Mouse (Mus musculus) olfactory bulb, adult 2 months (tissue): ENCODE measurements at regions not wholly inside any gene's neighbourhood (a gene's known extent, or its start where the extent isn't known, plus 50 kb on each side); places are given as distances from the start of the nearest gene placed in this dataset.

Source experiments
- H3K27ac ChIP-seq: fragments of 200-500 bp; 2 replicates; pipeline ENCODE4 v1.5.1; 2012; ENCODE audit warnings: low read depth, low read length; ENCODE audit not compliant: insufficient read depth
- H3K4me1 ChIP-seq: fragments of 200-500 bp; 2 replicates; pipeline ENCODE4 v1.6.1; 2012; ENCODE audit warnings: low read length; ENCODE audit not compliant: control insufficient read depth, insufficient read depth
- H3K4me3 ChIP-seq: fragments of 200-500 bp; 2 replicates; pipeline ENCODE4 v1.5.1; 2012; ENCODE audit warnings: mild to moderate bottlenecking, low read depth, low read length, moderate library complexity; ENCODE audit not compliant: insufficient read depth
- CTCF ChIP-seq: fragments of 200-500 bp; IDR thresholded peaks from 2 replicates; pipeline ENCODE4 v1.5.1; 2012; ENCODE audit warnings: low read depth, mild to moderate bottlenecking, low read length, moderate library complexity; ENCODE audit not compliant: insufficient read depth
- POLR2A ChIP-seq: fragments of 200-500 bp; IDR thresholded peaks from 2 replicates; pipeline ENCODE4 v1.6.1; 2012; ENCODE audit warnings: mild to moderate bottlenecking, low read depth, low read length, moderate library complexity; ENCODE audit not compliant: insufficient read depth
- WGBS: fragments of 180-500 bp; shearing (Covaris S2); methylation state at CpG from one replicate; pipeline ENCODE4 v1.1.7; 2018; 5-methylcytosine and 5-hydroxymethylcytosine counted together

- Histone ChIP-seq H3K27ac (no peak overlapping the region), H3K4me1 (no peaks in the 10 kb centered on the region), H3K4me3 (no peak overlapping the region)
- WGBS, result 81% methylated on average over 7 of the region's 7 CpGs
- no peak for TF ChIP-seq CTCF
- no peak for TF ChIP-seq POLR2A
These were observed 70.6 kb downstream of the Npy start for GRCm38 (mm10) chr6:49893113-49893512.

DNA sequence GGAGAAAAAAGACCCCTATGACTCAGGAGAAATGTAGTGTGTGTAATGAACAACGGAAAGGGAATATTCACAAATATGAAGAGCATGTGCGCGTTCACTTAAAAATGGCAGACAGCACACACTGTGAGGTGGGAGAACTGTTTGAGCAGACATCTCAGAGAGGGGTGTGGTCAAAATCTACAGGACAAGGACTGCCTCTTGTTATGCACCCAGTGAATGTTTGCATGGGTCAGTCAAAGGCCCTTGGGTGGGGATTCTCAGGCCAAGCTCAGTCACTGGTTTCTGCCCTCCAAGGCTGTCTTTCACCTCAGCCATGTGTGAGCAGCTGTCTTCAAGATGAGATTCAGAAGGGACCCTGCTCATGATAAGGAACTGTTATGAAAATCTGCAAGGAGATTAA, 76.6 kb downstream of the Npy start:
- Histone ChIP-seq H3K4me1 (no peaks in the 10 kb centered on the region), H3K4me3 (no peak overlapping the region), H3K27ac (no peak overlapping the region)
- no peak for TF ChIP-seq CTCF
- TF ChIP-seq POLR2A, result no peak
- WGBS, result 97% methylated on average over 3 of the region's 3 CpGs

DNA sequence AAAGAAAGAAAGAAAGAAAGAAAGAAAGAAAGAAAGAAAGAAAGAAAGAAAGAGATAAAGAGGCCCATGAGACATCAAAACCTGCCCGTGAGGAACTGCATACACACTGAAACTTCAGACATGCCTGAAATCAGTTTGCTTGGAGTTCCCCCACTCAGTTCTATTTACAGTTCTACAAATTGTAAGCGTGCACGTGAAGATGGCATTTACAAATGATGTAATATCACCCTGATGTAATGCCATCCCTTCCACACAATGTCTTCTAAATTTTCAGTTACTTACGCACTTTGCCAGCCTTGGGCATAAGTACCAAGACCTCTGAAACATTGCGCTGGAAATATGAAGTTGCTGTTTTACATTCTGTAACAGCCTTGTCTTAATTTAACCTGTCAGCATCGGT, 79.0 kb downstream of the Npy start:
- Histone ChIP-seq H3K4me3 (no peak overlapping the region), H3K4me1 (no peaks in the 10 kb centered on the region), H3K27ac (no peak overlapping the region)
- no peak for TF ChIP-seq POLR2A
- TF ChIP-seq CTCF, result no peak
- WGBS, result 85% methylated on average over 6 of the region's 6 CpGs

DNA sequence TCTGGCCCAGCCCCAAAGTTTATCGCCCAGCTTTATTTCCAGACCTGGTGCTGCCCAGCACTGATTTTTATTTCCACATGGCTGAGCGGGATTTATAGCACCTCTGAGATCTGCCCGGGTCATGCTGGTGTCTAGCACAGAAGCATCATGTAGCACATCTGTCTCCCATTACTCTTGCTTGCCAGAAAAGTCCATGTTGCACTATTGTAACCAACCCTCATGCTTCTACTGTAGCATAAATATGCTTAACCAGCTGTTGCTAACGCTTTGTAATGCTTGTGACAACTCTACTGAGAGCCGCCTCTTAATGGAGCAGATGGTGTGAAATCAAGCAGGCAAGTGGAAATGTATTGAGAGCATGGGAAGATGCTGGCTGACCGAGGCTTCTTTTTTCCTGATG, 81.5 kb downstream of the Npy start:
- no peak overlapping the region for H3K27ac ChIP-seq
- WGBS, result 62% methylated on average over 6 of the region's 6 CpGs
- no peak for TF ChIP-seq POLR2A
- TF ChIP-seq CTCF, result no peak

GRCm38 (mm10) chr6:49906456-49906855, 83.9 kb downstream of the Npy start:
- Histone ChIP-seq H3K27ac (no peak overlapping the region), H3K4me1 (no peaks in the 10 kb centered on the region), H3K4me3 (no peak overlapping the region)
- WGBS, result 87% methylated on average over 2 of the region's 2 CpGs
- TF ChIP-seq CTCF (no peak), POLR2A (no peak)

More for the DNA sequence above, 81.5 kb downstream of the Npy start:
- no peaks in the 10 kb centered on the region for H3K4me1 ChIP-seq
- H3K4me3 ChIP-seq, result no peak overlapping the region

GRCm38 (mm10) chr6:49919089-49919812, 96.7 kb downstream of the Npy start:
- no peaks in the 10 kb centered on the region for H3K4me1 ChIP-seq
- WGBS, result 34% methylated on average over 7 of the region's 7 CpGs
- H3K4me3 ChIP-seq, result no peak overlapping the region
- no peak for TF ChIP-seq POLR2A
- no peak for TF ChIP-seq CTCF
- H3K27ac ChIP-seq, result no peak overlapping the region

- TF ChIP-seq CTCF (no peak), POLR2A (no peak)
- Histone ChIP-seq H3K4me1 (no peaks in the 10 kb centered on the region), H3K27ac (no peak overlapping the region), H3K4me3 (no peak overlapping the region)
- 80% methylated on average over 1 of the region's 1 CpGs for WGBS
These were observed 97.3 kb downstream of the Npy start for GRCm38 (mm10) chr6:49919813-49920170.

DNA sequence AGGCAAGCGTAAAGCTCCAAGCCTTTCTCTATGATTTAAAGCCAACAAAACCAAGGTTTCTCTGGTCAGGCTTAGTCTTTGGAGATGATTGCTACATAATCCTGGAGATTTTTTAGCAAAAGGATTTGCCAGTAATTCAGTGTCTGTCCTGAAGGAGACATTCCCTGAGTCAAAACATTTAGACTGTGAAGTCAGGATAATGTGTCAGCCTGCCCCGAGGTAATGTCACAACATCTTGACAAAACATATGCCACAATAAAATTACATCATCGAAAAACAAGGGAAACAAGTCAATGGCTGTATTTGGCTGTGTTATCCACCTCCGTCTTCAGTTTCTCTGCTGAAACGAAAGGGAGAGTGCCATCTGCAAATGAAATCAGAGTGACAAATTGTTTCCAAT, 101.8 kb downstream of the Npy start:
- 68% methylated on average over 5 of the region's 5 CpGs for WGBS
- no peak overlapping the region for H3K27ac ChIP-seq
- no peak for TF ChIP-seq POLR2A
- TF ChIP-seq CTCF, result no peak
- no peaks in the 10 kb centered on the region for H3K4me1 ChIP-seq
- no peak overlapping the region for H3K4me3 ChIP-seq

GRCm38 (mm10) chr6:49928075-49928474, 105.6 kb downstream of the Npy start:
- TF ChIP-seq POLR2A (no peak), CTCF (no peak)
- 72% methylated on average over 4 of the region's 4 CpGs for WGBS
- Histone ChIP-seq H3K4me1 (no peaks in the 10 kb centered on the region), H3K4me3 (no peak overlapping the region), H3K27ac (no peak overlapping the region)

GRCm38 (mm10) chr6:49930104-49930503, 107.6 kb downstream of the Npy start:
- Histone ChIP-seq H3K4me1 (no peaks in the 10 kb centered on the region), H3K27ac (no peak overlapping the region), H3K4me3 (no peak overlapping the region)
- WGBS, result 46% methylated on average over 4 of the region's 4 CpGs
- no peak for TF ChIP-seq POLR2A
- no peak for TF ChIP-seq CTCF
